Comparison of ENCODE assay signal across 38 mouse cellular contexts in the genomic region with DNA sequence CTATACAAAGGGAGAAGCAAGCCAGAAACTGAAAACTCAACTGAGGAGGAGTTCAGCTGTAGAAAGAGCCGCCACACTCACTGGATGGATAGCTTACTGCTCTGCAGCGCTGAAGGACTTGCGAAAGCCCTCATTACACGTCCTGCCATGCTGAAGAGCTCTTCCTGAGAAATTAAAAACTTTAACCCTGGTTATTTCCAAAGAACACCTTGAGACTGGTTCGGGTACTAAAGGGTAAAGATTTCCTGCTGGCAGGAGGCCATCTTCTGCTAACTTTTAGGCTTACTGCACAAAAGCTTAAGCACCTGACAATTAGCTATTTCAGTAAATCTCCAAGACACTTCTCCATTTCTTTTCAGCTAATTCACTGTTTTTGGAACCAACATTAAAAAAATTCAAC. TPM values are rescaled to one million over a fixed set of nuclear protein-coding genes. Genes with fewer than 3 reads are reported as not detected.
DNase-seq lines count a peak whose midpoint lies in the region; ATAC-seq lines count a peak whose summit lies in the region.
"Had no signal": no experiment of that assay in that cellular context is flagged by ENCODE, and none has a peak within 500 bp of the region (broad histone marks: within the 10 kb centered on the region; RNA-seq: fewer than 3 reads in every experiment).

No protein-coding gene starts in this region.

- no peak overlapping the region for H3K4me2 ChIP-seq in embryonic facial prominence, embryonic 14.5 days (ENCODE audit: low read depth, low read length)
- no peak overlapping the region for H3K4me2 ChIP-seq in kidney, embryonic 15.5 days
- H3K4me2 ChIP-seq: embryonic facial prominence, embryonic 13.5 days; midbrain, embryonic 12.5 days; neural tube, embryonic 12.5 days had no signal

- no peaks in the 10 kb centered on the region for H3K27me3 ChIP-seq in embryonic facial prominence, embryonic 14.5 days (replicated peaks; ENCODE audit: control insufficient read depth, insufficient read depth, low read length)
- H3K27me3 ChIP-seq in embryonic facial prominence, embryonic 10.5 days (replicated peaks; ENCODE audit: low read depth, poor library complexity, severe bottlenecking): no peaks in the 10 kb centered on the region
- H3K27me3 ChIP-seq in kidney, embryonic 15.5 days: no peaks in the 10 kb centered on the region
- H3K27me3 ChIP-seq: embryonic facial prominence, embryonic 13.5 days; megakaryocyte, embryonic 14.5 days; midbrain, embryonic 12.5 days; neural tube, embryonic 12.5 days; Patski had no signal

- H3K4me1 ChIP-seq in embryonic facial prominence, embryonic 14.5 days (ENCODE audit: control insufficient read depth, insufficient read depth, low read length): no peaks in the 10 kb centered on the region
- no peaks in the 10 kb centered on the region for H3K4me1 ChIP-seq in embryonic facial prominence, embryonic 10.5 days
- peaks cover 9% of the 10 kb centered on the region for H3K4me1 ChIP-seq in kidney, embryonic 15.5 days
- H3K4me1 ChIP-seq: embryonic facial prominence, embryonic 13.5 days; midbrain, embryonic 12.5 days; neural tube, embryonic 12.5 days had no signal

- 81% methylated on average over 5 of the region's 5 CpGs for WGBS in embryonic facial prominence, embryonic 14.5 days
- 90% methylated on average over 5 of the region's 5 CpGs for WGBS in embryonic facial prominence, embryonic 10.5 days
- WGBS in kidney, embryonic 15.5 days: 79% methylated on average over 5 of the region's 5 CpGs

- H3K9me3 ChIP-seq in embryonic facial prominence, embryonic 14.5 days (ENCODE audit: control insufficient read depth, low read length): no peaks in the 10 kb centered on the region
- no peaks in the 10 kb centered on the region for H3K9me3 ChIP-seq in embryonic facial prominence, embryonic 10.5 days
- H3K9me3 ChIP-seq in kidney, embryonic 15.5 days (replicated peaks): no peaks in the 10 kb centered on the region
- H3K9me3 ChIP-seq: embryonic facial prominence, embryonic 13.5 days; G1E; megakaryocyte, embryonic 14.5 days; midbrain, embryonic 12.5 days; neural tube, embryonic 12.5 days had no signal

- H3K9ac ChIP-seq in embryonic facial prominence, embryonic 14.5 days (ENCODE audit: low read depth, low read length): no peak overlapping the region
- no peak overlapping the region for H3K9ac ChIP-seq in kidney, embryonic 15.5 days
- H3K9ac ChIP-seq: embryonic facial prominence, embryonic 13.5 days; liver, embryonic 14.5 days; midbrain, embryonic 12.5 days; neural tube, embryonic 12.5 days had no signal

- peak; percentile 24 for DNase-seq in embryonic facial prominence, embryonic 14.5 days (ENCODE audit: low spot score)
- no peak for DNase-seq in embryonic facial prominence, embryonic 10.5 days (ENCODE audit: low spot score)
- DNase-seq in kidney, postnatal 4 days: no peak
- peak; percentile 56 to 74 for DNase-seq in kidney, postnatal 36 days
- DNase-seq in thymus, postnatal 36 days: no peak
- no peak for DNase-seq in retina, postnatal 1 day
- DNase-seq: adrenal gland, postnatal 10 days; cerebellum, adult 11 months; cerebellum, adult 9-10 months; embryo, embryonic 11 days; heart, postnatal 14 days; layer of hippocampus, postnatal 36 days; left cerebral cortex, postnatal 4 days; lung, adult 2 months; lung, postnatal 14 days; right cerebral cortex, postnatal 14 days had no signal

- no peak overlapping the region for H3K27ac ChIP-seq in embryonic facial prominence, embryonic 14.5 days (replicated peaks; ENCODE audit: low read depth, low read length)
- no peak overlapping the region for H3K27ac ChIP-seq in embryonic facial prominence, embryonic 10.5 days (replicated peaks)
- 0 out of 2 replicates have a peak overlapping the region, but pooled peaks have one; percentile 29 for H3K27ac ChIP-seq in kidney, embryonic 15.5 days
- H3K27ac ChIP-seq: liver, embryonic 14.5 days; midbrain, embryonic 12.5 days; neural tube, embryonic 12.5 days; stomach, postnatal 0 days had no signal

- peaks cover 98% of the 10 kb centered on the region for H3K36me3 ChIP-seq in embryonic facial prominence, embryonic 14.5 days (ENCODE audit: control insufficient read depth, insufficient read depth, low read length)
- peaks cover 100% of the 10 kb centered on the region for H3K36me3 ChIP-seq in embryonic facial prominence, embryonic 10.5 days (replicated peaks)
- H3K36me3 ChIP-seq in kidney, embryonic 15.5 days: peaks cover 100% of the 10 kb centered on the region

- no peak overlapping the region for H3K4me3 ChIP-seq in embryonic facial prominence, embryonic 14.5 days (ENCODE audit: low read depth, low read length)
- no peak overlapping the region for H3K4me3 ChIP-seq in embryonic facial prominence, embryonic 10.5 days
- H3K4me3 ChIP-seq in kidney, embryonic 15.5 days (replicated peaks): no peak overlapping the region
- H3K4me3 ChIP-seq: embryonic facial prominence, embryonic 13.5 days; erythroblast, embryonic 14.5 days; midbrain, embryonic 12.5 days; myocyte; neural tube, embryonic 12.5 days had no signal

- no peak for ATAC-seq in embryonic facial prominence, embryonic 14.5 days (ENCODE audit: low read depth)
- no peak for ATAC-seq in kidney, embryonic 15.5 days (replicated peaks; ENCODE audit: low FRiP score)
- peak; percentile 28; the same call in 1 of the 2 replicates for ATAC-seq in granulocyte monocyte progenitor cell, adult 5-6 weeks (replicated peaks; ENCODE audit: poor library complexity, severe bottlenecking)
- ATAC-seq: forebrain, embryonic 16.5 days; hindbrain, embryonic 16.5 days; Patski had no signal

RNA-seq across cellular contexts. Expression of gene Xbp1, which starts 9.7 kb away (rescaled TPM):
- 205 and 223 TPM in 2 replicates for polyA plus RNA-seq in embryonic facial prominence, embryonic 14.5 days (2014; fragmentation: Nextera tagmentation; extraction: Ambion mirVana)
- polyA plus RNA-seq in embryonic facial prominence, embryonic 10.5 days (2016; fragmentation: Nextera tagmentation; extraction: Ambion mirVana): 119 and 129 TPM in 2 replicates
- 189 and 200 TPM in 2 replicates for polyA plus RNA-seq in kidney, embryonic 15.5 days (2015; fragmentation: Nextera tagmentation; extraction: Ambion mirVana)
- 197 TPM in 2 replicates for total RNA-seq in granulocyte monocyte progenitor cell, adult 5-6 weeks (2014; fragmentation: Nextera tagmentation)
- 194 and 200 TPM in 2 replicates for total RNA-seq in granulocyte monocyte progenitor cell, adult 5-6 weeks (2017)

RNA-seq across cellular contexts. Expression of gene Ccdc117, which starts 11.8 kb away (rescaled TPM):
- 18.2 and 22.1 TPM in 2 replicates for polyA plus RNA-seq in embryonic facial prominence, embryonic 14.5 days (2014; fragmentation: Nextera tagmentation; extraction: Ambion mirVana)
- polyA plus RNA-seq in embryonic facial prominence, embryonic 10.5 days (2016; fragmentation: Nextera tagmentation; extraction: Ambion mirVana): 28.7 and 33.2 TPM in 2 replicates
- polyA plus RNA-seq in kidney, embryonic 15.5 days (2015; fragmentation: Nextera tagmentation; extraction: Ambion mirVana): 18.8 and 19.7 TPM in 2 replicates
- 16.3 and 18.5 TPM in 2 replicates for total RNA-seq in granulocyte monocyte progenitor cell, adult 5-6 weeks (2014; fragmentation: Nextera tagmentation)
- 26.1 and 38.3 TPM in 2 replicates for total RNA-seq in granulocyte monocyte progenitor cell, adult 5-6 weeks (2017)

RNA-seq across cellular contexts. Expression of gene Ankrd36, which starts 39.3 kb away (rescaled TPM):
- not detected in 2 replicates for polyA plus RNA-seq in embryonic facial prominence, embryonic 14.5 days (2014; fragmentation: Nextera tagmentation; extraction: Ambion mirVana)
- not detected in 2 replicates for polyA plus RNA-seq in embryonic facial prominence, embryonic 10.5 days (2016; fragmentation: Nextera tagmentation; extraction: Ambion mirVana)
- polyA plus RNA-seq in kidney, embryonic 15.5 days (2015; fragmentation: Nextera tagmentation; extraction: Ambion mirVana): not detected in 2 replicates
- total RNA-seq in granulocyte monocyte progenitor cell, adult 5-6 weeks (2014; fragmentation: Nextera tagmentation): not detected in 2 replicates
- not detected in 2 replicates for total RNA-seq in granulocyte monocyte progenitor cell, adult 5-6 weeks (2017)
- total RNA-seq: adrenal gland, postnatal 10 days; gastrocnemius, adult 8-10 months; gastrocnemius, postnatal 4 days; heart, postnatal 14 days; layer of hippocampus, postnatal 36 days; left cerebral cortex, postnatal 4 days; midbrain, postnatal 0 days had no signal
- polyA plus RNA-seq: embryonic facial prominence, embryonic 13.5 days; erythroblast, embryonic 14.5 days; forebrain, embryonic 11.5 days; forebrain, embryonic 16.5 days; heart, embryonic 14.5 days; hindbrain, embryonic 11.5 days; hindbrain, embryonic 16.5 days; intestine, embryonic 14.5 days; large intestine, adult 2 months; lung, adult 2 months; myocyte; neural tube, embryonic 12.5 days; Patski; stomach, postnatal 0 days had no signal

Comparison
In these comparisons a context has a peak if more than half of its experiments do, and no peak if none do; other contexts are left out.
1. DNase-seq: peak in embryonic facial prominence, embryonic 14.5 days (single experiment) and kidney, postnatal 36 days (2 of 2); none in embryonic facial prominence, embryonic 10.5 days (single experiment), kidney, postnatal 4 days (0 of 2), thymus, postnatal 36 days (0 of 2) and retina, postnatal 1 day (single experiment).